Mouse (Mus musculus) heart, postnatal 4 days (tissue): ENCODE measurements around the gene Cachd1. TPM values are rescaled to one million over a fixed set of nuclear protein-coding genes. Genes with fewer than 3 reads are reported as not detected.

Source experiments
- DNase-seq: peaks from one replicate; pipeline ENCODE4 v3.0.0; 2021
- total RNA-seq, 2 experiments: library from RNA; stranded (reverse); gene quantifications; 2 replicates each; pipeline ENCODE4 v1.2.3; 2021

Cachd1 gene
- total RNA-seq, 2 experiments from 2014 or later = 9.7 to 12.9 TPM

DNA sequence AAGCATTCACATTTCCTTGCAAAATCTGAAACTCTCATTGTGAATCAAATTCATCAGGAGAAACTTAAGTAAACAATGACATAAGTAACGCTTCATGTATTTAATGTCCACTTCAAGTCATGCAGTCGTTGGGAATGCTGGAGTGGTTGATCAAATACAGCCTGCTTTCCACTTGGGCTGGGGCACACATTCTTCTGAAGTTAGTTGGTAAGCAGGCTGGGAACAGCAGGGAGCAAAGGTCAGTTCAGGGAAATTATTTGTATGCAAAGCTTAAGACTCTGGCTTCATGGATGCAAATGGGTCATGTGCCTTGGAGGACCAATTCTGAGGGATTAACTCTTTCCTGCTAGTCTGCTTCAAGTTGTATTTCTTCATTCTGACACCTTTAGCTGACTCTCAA, 16.7 kb downstream of the Cachd1 start:
- DNase-seq = no peak

DNA sequence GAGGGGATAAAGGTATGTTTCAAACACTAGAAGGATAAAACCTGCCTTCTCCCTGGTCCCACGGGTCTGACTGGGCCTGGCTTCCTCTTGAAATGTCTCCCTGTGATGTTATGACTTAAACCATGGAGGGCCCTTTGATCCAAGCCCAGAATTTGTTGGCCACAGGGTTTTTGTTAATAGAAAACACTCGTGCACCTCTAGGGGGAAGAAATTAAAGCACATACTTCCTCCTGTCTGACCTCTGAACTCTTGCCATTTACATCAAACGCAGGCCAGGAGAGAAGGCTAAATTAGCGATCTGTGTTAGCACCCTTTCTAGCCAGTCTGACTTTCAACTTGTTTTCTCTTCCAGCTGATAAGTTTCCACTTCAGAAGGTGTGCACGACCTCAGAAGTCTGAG, 19.0 kb downstream of the Cachd1 start:
- no peak for DNase-seq

DNA sequence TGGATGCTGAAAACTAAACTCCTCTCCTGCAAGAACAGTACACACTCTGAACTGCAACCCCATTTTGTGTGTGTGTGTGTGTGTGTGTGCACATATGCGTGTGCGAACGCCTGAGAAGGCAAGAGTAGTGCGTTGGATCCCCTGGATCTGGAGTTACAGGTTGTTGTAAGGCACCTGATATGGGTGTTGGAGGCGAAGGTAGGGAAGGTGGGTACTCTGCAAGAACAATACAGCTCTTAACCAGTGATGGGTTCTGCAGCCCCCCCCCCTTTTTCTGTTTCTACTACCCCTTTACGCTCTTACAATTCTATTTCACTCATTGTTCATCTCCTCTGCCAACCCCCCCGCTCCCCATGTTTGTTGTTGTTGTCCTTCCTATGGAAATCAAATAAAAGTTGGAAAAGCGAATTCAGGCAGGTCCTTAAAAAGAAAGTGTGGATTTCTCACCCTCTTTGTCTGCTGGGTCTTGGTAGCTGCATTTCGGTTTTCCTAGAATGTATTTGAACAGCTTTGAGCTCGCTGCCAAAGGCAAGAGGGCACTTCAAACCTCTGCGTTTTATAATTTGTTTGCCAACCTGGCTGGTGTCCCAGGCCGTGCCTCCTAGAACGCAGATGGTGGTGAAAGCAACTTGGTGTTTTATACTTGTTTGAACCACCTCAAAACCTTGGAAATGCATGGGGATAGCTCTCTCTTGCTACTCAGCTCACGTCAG, 24.4 kb downstream of the Cachd1 start:
- DNase-seq = peak; percentile 70

DNA sequence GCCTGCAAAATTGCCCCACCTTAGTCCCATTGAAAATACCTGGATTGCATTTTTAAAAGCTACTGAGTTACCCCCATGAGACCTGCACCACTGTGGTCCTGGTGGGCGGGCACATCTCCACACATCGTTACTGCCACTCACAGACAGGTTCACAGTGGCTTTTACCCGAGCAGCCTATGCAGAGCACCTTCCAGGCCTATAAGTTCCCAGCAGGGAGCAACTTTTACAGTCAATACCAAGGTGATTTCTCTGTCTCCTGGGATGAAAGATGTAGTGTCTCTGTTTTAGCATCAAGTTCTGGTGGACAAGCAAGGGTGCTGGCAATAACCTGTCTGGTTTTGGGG, 24.9 kb downstream of the Cachd1 start:
- no peak for DNase-seq

DNA sequence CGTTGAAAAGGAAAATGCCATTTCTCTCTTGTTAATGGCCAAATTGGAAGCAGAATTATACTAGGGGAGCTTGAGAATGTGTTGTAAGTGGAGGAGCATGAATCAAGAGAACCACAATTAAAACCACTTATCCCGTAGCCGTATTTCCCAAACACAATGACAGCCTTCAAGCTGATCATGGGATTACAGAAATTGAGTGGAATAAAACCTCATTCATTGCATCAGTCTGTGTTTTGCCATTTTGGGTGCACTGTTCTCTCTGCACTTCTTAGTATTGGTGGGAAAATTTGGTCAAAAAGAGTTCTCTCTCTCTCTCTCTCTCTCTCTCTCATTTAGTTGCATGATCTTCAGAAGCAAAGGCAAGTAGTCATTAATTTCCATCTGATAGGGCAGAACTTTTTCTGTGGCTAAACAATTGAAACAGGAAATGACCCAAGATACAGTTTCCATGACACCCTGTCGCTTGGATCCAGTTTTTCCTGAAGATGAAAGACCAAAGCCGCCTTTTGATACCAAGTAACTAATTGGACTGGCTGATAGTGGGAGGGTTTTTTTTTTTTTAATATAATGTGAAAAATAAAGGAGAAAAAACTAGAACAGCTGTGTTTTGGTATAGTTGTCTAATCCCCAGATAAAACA, 34.7 kb downstream of the Cachd1 start:
- no peak for DNase-seq

DNA sequence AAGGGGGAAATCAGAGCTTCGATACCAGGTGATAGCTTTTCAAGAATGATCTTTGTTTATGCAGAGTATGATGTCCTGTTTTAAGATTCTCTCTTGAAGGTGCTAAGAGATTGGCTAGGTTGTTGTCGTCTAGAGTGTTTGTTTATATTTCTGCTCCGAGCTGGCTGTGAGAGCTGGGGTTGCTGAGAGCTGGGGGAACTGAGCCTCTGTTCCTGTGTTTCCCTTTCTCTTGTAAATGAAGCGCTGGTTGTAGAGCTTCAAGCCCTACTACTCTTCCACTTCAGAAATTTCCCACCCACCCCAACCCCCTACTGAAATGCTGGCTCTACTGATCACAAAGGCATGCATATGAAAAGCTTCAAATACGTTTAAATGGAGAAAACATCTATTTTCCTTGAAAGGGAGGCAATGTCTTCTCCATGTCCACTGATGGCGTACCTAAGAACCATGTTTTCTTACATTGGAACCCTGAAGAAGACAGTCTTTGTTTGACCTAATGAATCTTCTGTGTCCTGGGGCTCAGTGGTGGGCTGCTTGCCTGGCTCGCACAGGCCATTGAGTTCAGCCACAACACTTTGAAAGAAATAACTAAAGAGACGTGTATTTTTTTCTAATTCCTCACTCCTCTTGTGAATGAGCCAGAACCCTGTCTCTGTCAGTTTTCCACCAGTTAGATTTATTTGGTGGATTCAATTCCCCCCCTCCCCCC, 35.5 kb downstream of the Cachd1 start:
- DNase-seq = no peak

DNA sequence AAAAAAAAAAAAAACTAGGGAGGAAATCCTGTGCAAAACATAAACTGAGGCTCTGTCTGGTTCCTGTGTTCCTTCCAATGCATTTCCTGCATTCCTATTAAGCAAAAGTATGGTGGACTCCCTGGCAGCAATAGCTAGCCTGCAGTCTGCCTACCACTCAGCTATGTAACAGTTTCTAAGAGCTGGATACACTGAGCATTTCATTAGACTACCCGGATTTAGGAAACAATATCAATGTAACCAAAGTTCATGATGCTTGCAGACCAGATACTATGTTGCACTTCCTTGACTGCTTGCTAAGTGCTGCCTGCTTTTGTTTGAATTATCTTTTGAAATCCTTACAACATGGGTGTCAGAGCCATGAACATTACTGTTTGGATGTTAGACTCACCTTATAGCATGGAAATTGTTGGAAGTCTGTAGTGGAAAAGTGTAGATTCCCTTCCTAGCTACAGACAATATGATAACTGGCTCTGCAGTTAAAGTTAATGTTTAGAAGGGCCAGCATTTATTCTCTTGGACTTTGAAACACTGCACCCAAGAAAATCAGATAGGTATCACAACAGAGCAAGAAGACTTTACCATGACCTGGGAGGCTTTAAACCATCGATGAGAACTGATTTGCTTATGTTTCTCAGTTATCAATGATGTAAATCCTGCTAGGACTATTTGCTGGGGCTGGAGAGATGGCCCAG, 37.4 kb downstream of the Cachd1 start:
- no peak for DNase-seq

DNA sequence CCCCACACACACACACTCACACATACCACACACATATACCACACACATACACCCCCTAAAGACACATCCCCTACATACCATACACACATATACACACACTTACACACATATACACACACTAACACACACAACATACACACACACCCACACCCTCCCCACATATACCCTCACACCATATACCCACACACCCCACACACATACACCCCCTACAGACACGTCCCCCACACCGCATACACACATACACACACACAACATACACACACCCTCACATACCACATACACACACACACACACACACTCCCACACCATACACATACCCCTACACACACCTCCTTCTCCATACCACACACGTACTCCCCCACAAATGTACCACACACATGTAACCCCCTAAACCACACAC, 42.8 kb downstream of the Cachd1 start:
- DNase-seq = no peak

DNA sequence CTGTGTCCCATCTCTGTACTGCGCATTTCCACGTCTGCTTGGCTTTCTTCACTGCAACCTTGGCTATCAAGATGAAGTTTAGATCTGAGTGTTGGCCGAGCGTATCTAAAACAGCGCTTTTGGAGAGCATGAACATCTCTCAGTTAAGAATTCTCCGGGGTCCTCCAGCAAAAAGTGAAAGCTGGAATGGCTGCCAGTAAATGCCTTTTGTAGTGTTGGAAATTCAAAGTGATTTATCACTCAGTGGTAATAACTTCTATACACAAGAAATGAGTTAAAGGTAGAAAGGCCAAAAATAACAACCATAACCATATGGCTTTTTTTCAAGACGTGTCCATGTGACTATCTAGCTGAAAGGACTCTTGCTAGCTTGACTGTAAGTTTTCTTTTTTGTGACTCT, 46.1 kb downstream of the Cachd1 start:
- DNase-seq = no peak

DNA sequence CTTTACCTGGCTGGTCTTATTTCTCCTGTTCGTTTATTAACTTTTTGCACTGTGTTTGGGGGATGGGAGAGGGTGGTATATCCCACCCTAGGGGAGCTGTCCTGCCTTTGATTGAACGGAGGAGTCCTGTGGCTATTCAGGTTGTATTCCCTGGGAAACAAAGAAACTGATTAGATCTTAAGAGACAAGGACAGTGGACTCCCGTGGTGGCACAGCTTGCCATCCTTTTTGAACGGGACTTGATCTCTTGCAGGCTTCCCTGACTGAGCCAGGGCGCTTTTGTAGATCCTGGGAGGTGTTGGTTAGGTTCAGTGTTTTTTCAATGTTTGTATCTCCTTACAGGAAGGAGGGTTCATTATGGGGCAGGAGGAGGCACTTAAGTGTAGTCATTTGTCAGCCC, 50.9 kb downstream of the Cachd1 start:
- no peak for DNase-seq

DNA sequence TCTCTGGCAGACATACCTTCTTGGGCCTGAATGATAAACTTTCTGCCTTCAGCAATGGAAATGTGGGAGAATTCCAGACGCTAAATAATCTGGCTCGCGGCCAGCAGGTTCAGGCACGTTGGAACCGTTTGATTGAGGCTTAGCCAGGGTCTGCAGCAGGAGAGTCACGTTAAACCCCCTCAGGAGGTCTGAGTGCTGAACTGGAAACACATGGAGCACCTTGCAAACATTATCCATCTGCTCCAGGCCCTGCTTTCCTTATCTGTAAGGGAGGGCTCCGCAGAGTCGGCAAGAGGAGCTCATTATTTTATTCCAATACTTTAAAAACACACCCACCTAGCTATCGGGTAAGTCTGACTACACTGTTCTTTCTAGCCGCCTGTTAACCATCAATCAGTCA, 52.3 kb downstream of the Cachd1 start:
- DNase-seq = peak; percentile 22

DNA sequence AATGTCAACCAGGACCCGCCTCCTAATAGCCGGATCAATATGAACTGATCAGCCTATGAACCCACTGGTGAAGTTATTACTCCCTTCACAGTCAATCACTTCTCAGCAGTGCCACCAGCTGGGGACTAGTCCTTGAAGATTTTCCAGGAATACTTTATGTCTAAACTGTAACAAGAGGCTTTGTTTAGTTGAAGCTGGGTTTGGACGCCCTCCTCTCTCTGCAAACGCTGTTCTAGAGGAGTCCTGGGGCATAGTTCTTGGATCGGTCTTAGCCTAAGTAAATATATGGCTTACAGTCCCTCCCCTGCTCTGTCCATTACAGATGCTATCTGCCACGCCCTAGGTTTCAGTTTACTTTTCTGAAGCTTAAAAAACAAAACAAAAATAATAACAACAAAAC, 60.7 kb downstream of the Cachd1 start:
- no peak for DNase-seq

DNA sequence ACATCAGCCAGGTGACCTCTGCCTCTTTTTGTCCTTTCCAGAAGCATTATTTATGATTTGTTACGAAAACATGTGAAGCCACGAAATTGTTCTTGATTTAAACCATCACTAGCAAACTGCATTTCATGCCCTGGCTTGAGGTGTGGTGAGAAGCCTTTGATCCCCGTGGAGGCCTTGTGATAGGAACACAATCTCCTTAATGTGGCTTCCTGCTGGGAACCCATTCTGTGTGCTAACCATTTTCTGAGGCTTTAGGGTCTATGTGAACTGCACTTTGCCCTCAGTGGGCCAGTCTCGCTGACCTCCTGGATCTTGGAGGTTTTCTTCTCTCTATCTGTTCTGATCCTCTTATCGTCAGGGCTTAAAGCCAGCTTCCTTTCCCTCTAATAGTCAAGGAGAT, 66.2 kb downstream of the Cachd1 start:
- no peak for DNase-seq

DNA sequence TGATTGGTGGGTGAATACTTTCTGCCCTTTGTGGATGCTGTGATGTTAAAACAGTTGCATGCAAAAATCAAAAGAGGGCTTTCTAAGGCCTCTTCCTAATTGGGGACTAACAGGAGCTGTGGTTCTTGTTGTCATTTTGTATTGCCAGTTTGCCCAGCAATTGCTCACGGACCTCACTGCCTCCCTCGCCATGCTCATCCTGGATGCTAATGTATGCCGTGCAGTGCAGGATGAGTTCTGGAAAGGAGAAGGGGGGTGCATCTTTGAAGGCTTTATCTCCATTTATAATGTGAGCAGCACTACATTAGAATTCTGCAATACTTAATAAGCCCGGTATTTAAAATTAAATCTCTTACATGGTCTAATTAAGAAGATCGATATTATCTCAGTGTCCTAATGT, 66.6 kb downstream of the Cachd1 start:
- no peak for DNase-seq

DNA sequence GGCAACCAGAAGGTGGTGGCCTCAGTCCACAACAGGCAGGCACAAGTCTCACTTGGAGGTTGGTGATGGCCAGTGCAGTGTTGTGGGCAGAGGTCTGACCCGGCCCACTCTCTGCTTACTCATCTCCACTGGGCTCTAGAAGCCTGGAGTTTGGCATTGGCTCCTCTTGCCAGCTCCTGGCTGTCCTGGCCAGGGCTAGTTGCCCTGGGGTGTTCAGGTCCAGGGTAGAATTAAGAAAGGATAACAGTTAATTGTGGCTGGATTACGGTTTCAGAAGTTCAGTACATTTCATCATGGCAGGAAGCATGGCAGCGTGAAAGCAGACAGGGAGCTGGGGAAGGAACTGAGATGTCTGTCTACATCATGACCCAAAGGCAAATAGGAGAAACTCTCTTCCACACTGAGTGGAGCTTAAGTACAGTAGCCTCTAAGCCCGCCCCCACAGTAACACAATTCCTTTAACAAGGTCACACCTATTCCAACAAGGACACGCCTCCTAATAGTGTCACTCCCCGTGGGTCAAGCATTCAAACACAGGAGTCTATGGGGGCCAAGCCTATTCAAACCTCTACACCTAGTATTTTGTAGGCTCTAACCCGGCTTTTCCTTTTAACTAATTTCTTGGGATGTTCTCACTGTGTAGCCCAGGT, 74.5 kb downstream of the Cachd1 start:
- DNase-seq = no peak

DNA sequence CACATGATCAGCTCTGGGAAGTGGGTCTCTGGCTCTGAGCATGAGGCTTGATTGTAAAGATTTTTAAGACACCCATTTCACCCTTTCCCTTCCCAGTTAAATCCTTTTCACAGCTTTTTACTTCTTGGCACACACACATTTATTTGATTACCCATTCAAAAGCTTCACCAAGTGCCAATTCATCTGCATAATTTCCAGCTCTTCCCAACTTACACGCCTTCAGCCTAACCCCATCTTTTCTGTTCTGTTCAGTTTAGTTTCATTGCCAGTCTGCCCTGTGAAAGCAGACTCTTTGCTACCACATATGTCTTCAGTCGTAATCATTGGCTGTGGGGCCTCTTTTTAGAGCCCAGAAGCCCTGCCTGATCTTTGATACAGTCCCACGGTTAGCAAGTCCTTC, 76.0 kb downstream of the Cachd1 start:
- no peak for DNase-seq

DNA sequence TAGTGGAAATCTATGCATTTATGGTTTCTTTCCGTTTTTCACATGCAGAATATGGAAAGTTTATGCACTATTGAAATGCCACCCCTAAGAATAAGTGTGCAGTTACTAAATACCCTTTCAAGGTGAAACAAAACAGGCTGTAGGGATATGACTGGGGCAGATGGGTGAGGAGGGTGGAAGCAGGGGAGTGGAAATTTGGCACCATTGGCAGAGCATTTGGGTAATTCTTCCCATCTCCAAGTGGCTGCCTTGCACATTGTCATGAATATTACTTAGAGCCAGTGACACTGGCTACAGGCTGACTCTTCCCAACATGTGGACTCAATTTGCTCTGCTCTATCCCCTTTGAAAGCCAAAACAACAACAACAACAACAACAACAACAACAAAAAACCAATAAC, 77.0 kb downstream of the Cachd1 start:
- no peak for DNase-seq

DNA sequence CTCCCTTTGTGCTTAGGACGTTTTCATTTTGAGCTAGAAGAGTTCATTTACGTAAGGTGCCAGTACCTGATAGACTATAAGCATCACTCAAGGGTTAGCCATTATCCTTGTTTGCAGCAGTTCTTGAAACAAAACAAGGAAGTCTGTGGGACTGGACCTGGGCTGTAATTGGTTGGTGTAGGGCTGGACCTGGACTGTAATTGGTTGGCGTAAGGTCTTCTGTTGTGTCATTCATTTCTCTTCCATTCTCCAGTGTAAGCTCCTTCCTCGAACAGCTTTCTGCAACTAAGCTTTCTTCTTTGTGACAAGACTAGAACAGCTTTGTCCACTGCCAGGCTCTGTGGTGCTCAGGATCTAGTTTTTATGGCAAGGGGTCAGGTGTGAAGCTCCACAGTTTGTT, 78.9 kb downstream of the Cachd1 start:
- DNase-seq = no peak

DNA sequence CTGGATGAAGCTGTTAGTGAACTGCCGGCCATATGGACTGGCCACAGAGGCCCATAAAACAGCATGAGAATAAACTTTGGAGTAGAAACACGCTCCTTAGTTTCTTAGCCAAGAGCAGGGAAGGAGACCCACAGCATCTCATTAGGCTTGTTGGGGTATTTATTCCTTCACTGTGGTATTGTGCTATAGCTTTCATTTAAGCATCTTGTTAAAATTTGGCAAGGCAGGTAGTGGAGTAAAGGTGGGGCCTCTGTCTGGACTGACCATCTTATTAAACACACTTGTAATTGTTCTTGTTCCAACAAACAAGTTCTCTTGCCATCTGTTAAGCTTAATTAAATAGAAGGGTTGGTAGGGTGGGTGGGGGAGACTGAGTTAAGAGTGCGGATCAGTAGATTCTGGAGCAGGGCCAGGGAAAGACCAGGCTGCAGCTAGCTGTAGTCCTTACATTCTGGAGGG, 81.0 kb downstream of the Cachd1 start:
- no peak for DNase-seq

DNA sequence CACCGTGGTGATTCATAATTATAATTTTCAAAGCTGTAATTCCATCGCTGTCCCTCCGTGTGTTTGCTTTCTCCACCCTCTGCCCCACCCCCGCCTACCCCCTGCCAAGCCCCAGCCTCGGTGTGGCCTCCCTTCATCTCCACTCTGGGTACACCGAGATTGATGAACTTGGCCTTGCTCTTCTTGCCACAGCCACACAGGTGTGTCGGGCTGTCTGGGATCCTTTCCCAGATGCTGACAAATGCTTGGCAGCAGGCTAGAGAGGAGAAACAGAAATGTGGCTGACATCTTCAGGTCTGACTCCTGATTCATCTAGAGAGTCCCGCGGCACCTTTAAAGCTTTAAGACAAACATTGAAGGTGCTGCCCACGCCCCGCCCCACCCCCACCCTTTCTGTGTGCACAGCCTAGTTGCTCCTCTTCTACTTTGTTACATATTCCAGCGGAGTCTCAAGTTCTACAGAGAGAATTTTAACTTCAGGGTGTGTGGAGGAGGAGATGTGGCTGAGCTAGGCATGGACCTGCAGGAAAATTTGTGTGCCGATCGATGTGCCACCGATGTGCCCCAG, 87.5 kb downstream of the Cachd1 start:
- DNase-seq = no peak

DNA sequence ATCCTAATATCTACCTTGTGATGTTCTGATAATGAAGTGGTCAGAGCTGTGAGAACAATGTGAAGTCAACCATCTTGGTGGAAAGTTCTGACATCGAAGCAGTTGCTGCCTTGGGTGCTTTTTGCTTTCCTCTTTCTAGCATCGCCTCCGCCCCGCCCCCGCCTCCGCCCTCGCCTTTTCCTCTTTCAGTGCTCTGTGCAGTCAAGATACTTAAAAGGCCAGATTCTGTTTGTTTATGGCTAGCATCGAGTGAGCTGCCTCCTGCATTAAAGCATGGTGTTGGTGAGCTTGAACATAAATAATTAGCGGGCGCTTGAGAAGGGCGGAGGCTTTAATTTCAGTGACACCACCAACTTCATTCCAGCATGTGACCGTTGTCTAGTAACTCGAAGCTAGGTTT, 88.9 kb downstream of the Cachd1 start:
- peak; percentile 11 for DNase-seq

DNA sequence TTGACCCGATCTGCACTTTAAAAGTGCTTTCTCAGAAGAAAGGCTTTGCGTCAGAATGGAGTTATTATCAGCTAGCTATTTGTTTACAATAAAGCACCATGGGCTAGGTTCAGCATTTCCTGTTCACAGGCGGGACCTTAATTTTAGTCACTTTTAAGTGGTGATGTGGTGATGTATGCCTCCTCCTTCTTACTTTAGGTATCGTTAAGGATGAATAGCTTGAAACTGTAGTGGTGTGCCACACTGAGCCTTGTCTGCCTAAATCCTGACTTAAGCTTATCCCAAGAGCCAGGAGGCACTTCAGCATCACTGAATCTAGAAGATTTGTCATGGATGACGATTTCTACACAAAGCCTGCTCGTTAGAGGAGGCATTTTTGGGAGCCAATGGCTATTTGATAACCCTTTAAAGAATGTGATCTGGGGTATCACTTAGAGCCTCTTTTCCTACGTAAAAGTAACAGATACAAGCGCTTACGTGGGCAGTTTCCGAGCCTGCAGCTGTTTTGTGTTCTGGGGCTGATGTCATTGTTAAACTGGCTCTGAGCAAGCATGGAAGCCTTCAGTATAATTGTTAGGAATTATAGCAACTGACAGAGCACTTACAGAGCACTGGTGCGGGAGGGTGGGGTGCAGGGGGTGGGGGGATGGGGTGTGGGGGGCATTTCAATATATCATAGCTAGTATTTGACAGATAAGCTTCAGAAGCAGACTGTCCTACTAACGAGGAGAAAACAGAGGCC, 89.7 kb downstream of the Cachd1 start:
- DNase-seq = no peak
